Mouse (Mus musculus) limb, embryonic 12.5 days (tissue): Measurements from ENCODE around the gene Ubl5. TPM values are rescaled to one million over a fixed set of nuclear protein-coding genes. Genes with fewer than 3 reads are reported as not detected.
"Not testable (repeated sequence)": the region's sequence is repeated elsewhere in the genome, so short reads cannot be mapped to it uniquely, and the experiment has no call there.

Experiments
- ATAC-seq: fragments of 200-750 bp; cut with Nextera tagmentation; 2 replicates; pipeline ENCODE4 v1.8.0; 2017; ENCODE audit warnings: low read depth, moderate TSS enrichment; ENCODE audit not compliant: insufficient number of reproducible peaks, insufficient read depth, low FRiP score, low TSS enrichment
- H3K27ac ChIP-seq: fragments of 300-500 bp; sonication (generic); 2 replicates; pipeline ENCODE4 v1.5.1; 2016; ENCODE audit warnings: mild to moderate bottlenecking, moderate library complexity
- H3K27me3 ChIP-seq: fragments of 300-500 bp; sonication (generic); 2 replicates; pipeline ENCODE4 v1.6.1; 2016; ENCODE audit warnings: mild to moderate bottlenecking, moderate library complexity
- H3K36me3 ChIP-seq: fragments of 300-500 bp; sonication (generic); 2 replicates; pipeline ENCODE4 v1.6.1; 2016; ENCODE audit warnings: mild to moderate bottlenecking, moderate library complexity
- H3K4me1 ChIP-seq: fragments of 300-500 bp; sonication (generic); replicated peaks from 2 replicates; pipeline ENCODE4 v1.6.1; 2016
- H3K4me2 ChIP-seq: fragments of 300-500 bp; sonication (generic); 2 replicates; pipeline ENCODE4 v1.6.1; 2016; ENCODE audit warnings: mild to moderate bottlenecking, moderate library complexity
- H3K4me3 ChIP-seq: fragments of 300-500 bp; sonication (generic); replicated peaks from 2 replicates; pipeline ENCODE4 v1.5.1; 2016; ENCODE audit warnings: mild to moderate bottlenecking
- H3K9ac ChIP-seq: fragments of 300-500 bp; sonication (generic); replicated peaks from 2 replicates; pipeline ENCODE4 v1.6.1; 2016; ENCODE audit warnings: mild to moderate bottlenecking, moderate library complexity
- H3K9me3 ChIP-seq: fragments of 300-500 bp; sonication (generic); 2 replicates; pipeline ENCODE4 v1.6.1; 2016; ENCODE audit warnings: mild to moderate bottlenecking, moderate library complexity
- WGBS: fragments of 180-500 bp; shearing (Covaris S2); methylation state at CpG from one replicate; pipeline ENCODE4 v1.1.7; 2016; 5-methylcytosine and 5-hydroxymethylcytosine counted together
- polyA plus RNA-seq: library from polyadenylated mRNA; unstranded; fragments of >200 nt; fragmentation: Nextera tagmentation; extraction: Ambion mirVana; gene quantifications from 2 replicates; pipeline ENCODE4 v1.2.1, GENCODE M21; 2016

Gene Ubl5
- polyA plus RNA-seq, 1 experiment from 2014 or later: 428 TPM

- Histone ChIP-seq H3K4me2 (no peak overlapping the region), H3K27me3 (no peaks in the 10 kb centered on the region), H3K4me3 (no peak overlapping the region), H3K9me3 (0 out of 2 replicates have a peak, but pooled peaks cover 5% of the 10 kb centered on the region), H3K9ac (no peak overlapping the region), H3K36me3 (no peaks in the 10 kb centered on the region), H3K27ac (no peak overlapping the region), H3K4me1 (no peaks in the 10 kb centered on the region)
- ATAC-seq: peak; percentile 54; the same call in 1 of the 2 replicates
- WGBS: 44% methylated on average over 7 of the region's 7 CpGs
Measured at GRCm38 (mm10) chr9:20681546-20682388, 39.1 kb downstream of the Ubl5 start.

- no peak overlapping the region for H3K4me3 ChIP-seq
- no peak for ATAC-seq
- 50% methylated on average over 2 of the region's 2 CpGs for WGBS
- H3K36me3 ChIP-seq: no peaks in the 10 kb centered on the region
- H3K4me2 ChIP-seq: no peak overlapping the region
- 0 out of 2 replicates have a peak, but pooled peaks cover 5% of the 10 kb centered on the region for H3K9me3 ChIP-seq
- no peaks in the 10 kb centered on the region for H3K4me1 ChIP-seq
- no peak overlapping the region for H3K9ac ChIP-seq
- no peak overlapping the region for H3K27ac ChIP-seq
- H3K27me3 ChIP-seq: no peaks in the 10 kb centered on the region
Measured at GRCm38 (mm10) chr9:20682389-20682722, 39.7 kb downstream of the Ubl5 start.

GRCm38 (mm10) chr9:20685081-20685861 is 42.6 kb downstream of the Ubl5 start:
- no peak overlapping the region for H3K9ac ChIP-seq
- no peak overlapping the region for H3K4me3 ChIP-seq
- WGBS: 57% methylated on average over 17 of the region's 17 CpGs
- ATAC-seq: no peak
- no peak overlapping the region for H3K4me2 ChIP-seq
- H3K27ac ChIP-seq: no peak overlapping the region
- no peaks in the 10 kb centered on the region for H3K36me3 ChIP-seq
- 0 out of 2 replicates have a peak, but pooled peaks cover 5% of the 10 kb centered on the region for H3K9me3 ChIP-seq
- H3K27me3 ChIP-seq: no peaks in the 10 kb centered on the region
- H3K4me1 ChIP-seq: no peaks in the 10 kb centered on the region

GRCm38 (mm10) chr9:20689403-20689802 is 46.7 kb downstream of the Ubl5 start:
- Histone ChIP-seq H3K4me3 (no peak overlapping the region), H3K9ac (no peak overlapping the region), H3K4me2 (no peak overlapping the region), H3K27ac (no peak overlapping the region), H3K9me3 (no peaks in the 10 kb centered on the region), H3K36me3 (no peaks in the 10 kb centered on the region), H3K27me3 (peaks cover 19% of the 10 kb centered on the region), H3K4me1 (0 out of 2 replicates have a peak, but pooled peaks cover 1% of the 10 kb centered on the region)
- ATAC-seq: no peak
- 63% methylated on average over 1 of the region's 1 CpGs for WGBS

- Histone ChIP-seq H3K9me3 (no peaks in the 10 kb centered on the region), H3K27ac (no peak overlapping the region), H3K4me3 (no peak overlapping the region), H3K4me1 (peaks cover 6% of the 10 kb centered on the region; the same call in 1 of the 2 replicates), H3K9ac (no peak overlapping the region), H3K4me2 (no peak overlapping the region), H3K36me3 (no peaks in the 10 kb centered on the region), H3K27me3 (peaks cover 24% of the 10 kb centered on the region)
- ATAC-seq: no peak
- 5% methylated on average over 4 of the region's 4 CpGs for WGBS
Measured at GRCm38 (mm10) chr9:20689913-20690312, 47.2 kb downstream of the Ubl5 start.

GRCm38 (mm10) chr9:20690449-20690848 is 47.8 kb downstream of the Ubl5 start:
- not testable (repeated sequence) for H3K36me3 ChIP-seq, H3K9me3 ChIP-seq, H3K4me3 ChIP-seq, ATAC-seq, H3K27ac ChIP-seq, H3K4me2 ChIP-seq, H3K9ac ChIP-seq, H3K4me1 ChIP-seq
- H3K27me3 ChIP-seq: peaks cover 30% of the 10 kb centered on the region
- WGBS: 95% methylated on average over 2 of the region's 2 CpGs

GRCm38 (mm10) chr9:20692863-20693262 is 50.2 kb downstream of the Ubl5 start:
- Histone ChIP-seq H3K36me3 (no peaks in the 10 kb centered on the region), H3K4me1 (peaks cover 8% of the 10 kb centered on the region; the same call in 1 of the 2 replicates), H3K9ac (no peak overlapping the region), H3K27ac (no peak overlapping the region), H3K9me3 (0 out of 2 replicates have a peak, but pooled peaks cover 2% of the 10 kb centered on the region), H3K27me3 (peaks cover 51% of the 10 kb centered on the region), H3K4me3 (no peak overlapping the region), H3K4me2 (no peak overlapping the region)
- WGBS: 87% methylated on average over 3 of the region's 3 CpGs
- no peak for ATAC-seq

GRCm38 (mm10) chr9:20694721-20695235 is 52.1 kb downstream of the Ubl5 start:
- peaks cover 54% of the 10 kb centered on the region for H3K27me3 ChIP-seq

GRCm38 (mm10) chr9:20696107-20696712 is 53.5 kb downstream of the Ubl5 start:
- WGBS: 79% methylated on average over 5 of the region's 5 CpGs
- no peak overlapping the region for H3K4me3 ChIP-seq

More at GRCm38 (mm10) chr9:20694721-20695235, 52.1 kb downstream of the Ubl5 start:
- no peak overlapping the region for H3K27ac ChIP-seq
- peak overlapping the region; percentile 13; the same call in 1 of the 2 replicates for H3K9ac ChIP-seq
- peak overlapping the region; percentile 53 for H3K4me2 ChIP-seq
- no peak for ATAC-seq
- 2% methylated on average over 25 of the region's 25 CpGs for WGBS
- H3K4me1 ChIP-seq: peaks cover 8% of the 10 kb centered on the region; the same call in 1 of the 2 replicates
- no peaks in the 10 kb centered on the region for H3K36me3 ChIP-seq
- H3K9me3 ChIP-seq: 0 out of 2 replicates have a peak, but pooled peaks cover 2% of the 10 kb centered on the region
- peak overlapping the region; percentile 27 for H3K4me3 ChIP-seq

More at GRCm38 (mm10) chr9:20696107-20696712, 53.5 kb downstream of the Ubl5 start:
- Histone ChIP-seq H3K9ac (no peak overlapping the region), H3K27ac (no peak overlapping the region), H3K9me3 (0 out of 2 replicates have a peak, but pooled peaks cover 2% of the 10 kb centered on the region), H3K27me3 (peaks cover 54% of the 10 kb centered on the region), H3K4me2 (no peak overlapping the region), H3K4me1 (peaks cover 8% of the 10 kb centered on the region; the same call in 1 of the 2 replicates), H3K36me3 (no peaks in the 10 kb centered on the region)
- ATAC-seq: no peak
